Mouse (Mus musculus) myocyte (in vitro differentiated cells): ENCODE results near the gene Cntn2.

ENCODE experiments used
- E2F4 ChIP-seq: IDR thresholded peaks from one replicate; pipeline ENCODE4 v1.6.1; 2011; ENCODE audit warnings: mild to moderate bottlenecking, control low read depth, moderate library complexity; ENCODE audit not compliant: insufficient read depth
- MAX ChIP-seq: IDR thresholded peaks from one replicate; pipeline ENCODE4 v1.6.1; 2011; ENCODE audit warnings: low read depth, mild to moderate bottlenecking, control low read depth
- MYOD1 ChIP-seq, 3 experiments: IDR thresholded peaks; one replicate each; pipeline ENCODE4 v1.6.1; 2011; ENCODE audit warnings: control low read depth in 2 of 3, low read depth in 2 of 3, mild to moderate bottlenecking in 2 of 3, moderate library complexity in 1 of 3; ENCODE audit not compliant: insufficient read length in 2 of 3, control insufficient read depth in 1 of 3
- POLR2A ChIP-seq: IDR thresholded peaks from one replicate; pipeline ENCODE4 v1.6.1; 2011; ENCODE audit warnings: low read depth, mild to moderate bottlenecking, control low read depth, moderate library complexity; ENCODE audit not compliant: insufficient read length
- POLR2AphosphoS2 ChIP-seq: IDR thresholded peaks from one replicate; pipeline ENCODE4 v1.6.1; 2011; ENCODE audit warnings: low read depth, control low read depth; ENCODE audit not compliant: insufficient read length
- USF1 ChIP-seq: IDR thresholded peaks from one replicate; pipeline ENCODE4 v1.6.1; 2011; ENCODE audit warnings: low read depth, mild to moderate bottlenecking, control low read depth, moderate library complexity

DNA sequence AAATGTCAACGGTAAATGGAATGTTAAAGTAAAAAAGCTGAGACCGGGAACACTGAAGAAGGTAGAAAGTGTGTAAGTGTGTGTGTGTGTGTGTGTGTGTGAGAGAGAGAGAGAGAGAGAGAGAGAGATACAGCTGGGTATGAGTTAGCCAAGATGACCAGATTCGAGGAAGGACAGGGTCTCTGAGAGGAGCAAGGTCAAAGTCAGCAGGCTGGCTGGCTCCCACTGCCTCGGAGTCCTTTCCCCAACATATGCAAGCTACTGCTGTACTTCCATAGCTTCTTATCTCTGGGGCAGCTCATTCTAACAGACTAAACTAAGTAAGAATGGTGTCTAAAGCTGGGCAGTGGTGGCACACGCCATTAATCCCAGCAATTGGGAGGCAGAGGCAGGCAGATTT, 71.6 kb downstream of the Cntn2 start:
- no peak for TF ChIP-seq POLR2A
- TF ChIP-seq USF1 = no peak
- no peak for TF ChIP-seq MAX
- no peak for TF ChIP-seq MYOD1 (IDR thresholded peaks at IDR 0.05; ENCODE audit: control insufficient read depth in 1 of 3, insufficient read length in 2 of 3, low read depth in 2 of 3)
- TF ChIP-seq POLR2AphosphoS2 = no peak
- no peak for TF ChIP-seq E2F4
